Mouse (Mus musculus) gastrocnemius, adult 8-10 months (tissue): ENCODE measurements at regions not wholly inside any gene's neighbourhood (a gene's known extent, or its start where the extent isn't known, plus 50 kb on each side); places are given as distances from the start of the nearest gene placed in this dataset.
"Not testable (repeated sequence)": the region's sequence is repeated elsewhere in the genome, so short reads cannot be mapped to it uniquely, and the experiment has no call there.

Source experiments
- DNase-seq, 2 experiments: peaks; one replicate each; pipeline ENCODE4 v3.0.0; 2022; ENCODE audit warnings: low spot score in 2 of 2

- no peak for DNase-seq
Observed at GRCm38 (mm10) chr8:89563544-89563943, 519.6 kb upstream of the Sall1 start.

- no peak for DNase-seq
Observed at GRCm38 (mm10) chr8:89562597-89562996, 518.6 kb upstream of the Sall1 start.

- DNase-seq = no peak
Observed at GRCm38 (mm10) chr8:89541231-89541630, 497.3 kb upstream of the Sall1 start.

GRCm38 (mm10) chr8:89534605-89535004 is 490.6 kb upstream of the Sall1 start:
- no peak for DNase-seq

- DNase-seq = no peak
Observed at GRCm38 (mm10) chr8:89525041-89525440, 481.1 kb upstream of the Sall1 start.

- no peak for DNase-seq
Observed at GRCm38 (mm10) chr8:89523336-89523735, 479.4 kb upstream of the Sall1 start.

GRCm38 (mm10) chr8:89516602-89517001 is 472.6 kb upstream of the Sall1 start:
- DNase-seq = no peak

GRCm38 (mm10) chr8:89514270-89514669 is 470.3 kb upstream of the Sall1 start:
- DNase-seq = no peak

GRCm38 (mm10) chr8:89507639-89508038 is 463.7 kb upstream of the Sall1 start:
- DNase-seq = no peak

GRCm38 (mm10) chr8:89503545-89504234 is 459.7 kb upstream of the Sall1 start:
- no peak for DNase-seq

- DNase-seq = no peak
Observed at GRCm38 (mm10) chr8:89503030-89503429, 459.1 kb upstream of the Sall1 start.

GRCm38 (mm10) chr8:89501756-89502155 is 457.8 kb upstream of the Sall1 start:
- no peak for DNase-seq

- no peak for DNase-seq
Observed at GRCm38 (mm10) chr8:89499831-89500230, 455.9 kb upstream of the Sall1 start.

- DNase-seq = no peak
Observed at GRCm38 (mm10) chr8:89498088-89498695, 454.2 kb upstream of the Sall1 start.

GRCm38 (mm10) chr8:89492336-89492735 is 448.4 kb upstream of the Sall1 start:
- no peak for DNase-seq

GRCm38 (mm10) chr8:89482481-89482880 is 438.5 kb upstream of the Sall1 start:
- DNase-seq = not testable (repeated sequence)

GRCm38 (mm10) chr8:89476930-89477329 is 433.0 kb upstream of the Sall1 start:
- no peak for DNase-seq

GRCm38 (mm10) chr8:89471116-89471515 is 427.2 kb upstream of the Sall1 start:
- DNase-seq = no peak

- no peak for DNase-seq
Observed at GRCm38 (mm10) chr8:89468782-89469220, 424.8 kb upstream of the Sall1 start.

GRCm38 (mm10) chr8:89465211-89465753 is 421.3 kb upstream of the Sall1 start:
- DNase-seq = no peak

- DNase-seq = no peak
Observed at GRCm38 (mm10) chr8:89456517-89456916, 412.6 kb upstream of the Sall1 start.

GRCm38 (mm10) chr8:89455731-89456130 is 411.8 kb upstream of the Sall1 start:
- DNase-seq = no peak

- no peak for DNase-seq
Observed at GRCm38 (mm10) chr8:89454197-89454596, 410.2 kb upstream of the Sall1 start.
